Mouse (Mus musculus) megakaryocyte, embryonic 14.5 days (primary cell): Measurements from ENCODE around the gene 4930568D16Rik. TPM values are rescaled to one million over a fixed set of nuclear protein-coding genes. Genes with fewer than 3 reads are reported as not detected.

ENCODE experiments used
- H3K27me3 ChIP-seq: replicated peaks from 2 replicates; pipeline ENCODE3; 2012; ENCODE audit warnings: inconsistent platforms
- H3K36me3 ChIP-seq: replicated peaks from 2 replicates; pipeline ENCODE3; 2012; ENCODE audit warnings: low read length, inconsistent platforms, mixed read lengths
- H3K4me1 ChIP-seq: 2 replicates; pipeline ENCODE4 v1.6.1; 2012; ENCODE audit warnings: inconsistent platforms
- H3K4me3 ChIP-seq: replicated peaks from 2 replicates; pipeline ENCODE3; 2012; ENCODE audit warnings: moderate library complexity, mild to moderate bottlenecking, inconsistent platforms
- H3K9me3 ChIP-seq: 2 replicates; pipeline ENCODE4 v1.6.1; 2012; ENCODE audit warnings: inconsistent platforms
- FLI1 ChIP-seq: IDR thresholded peaks from 2 replicates; pipeline ENCODE4 v1.6.1; 2012; ENCODE audit warnings: low read length, inconsistent platforms, mixed read lengths
- GATA1 ChIP-seq: IDR thresholded peaks from 3 replicates; pipeline ENCODE4 v1.6.1; 2012; ENCODE audit warnings: mixed read lengths, low read length, inconsistent platforms, borderline replicate concordance
- polyA plus RNA-seq: library from polyadenylated mRNA; stranded (reverse); fragments of >175 nt; gene quantifications from 2 replicates; pipeline ENCODE4 v1.2.3, GENCODE M21; 2012; ENCODE audit warnings: low replicate concordance; ENCODE audit not compliant: insufficient read depth

4930568D16Rik gene
- polyA plus RNA-seq, 1 experiment: not detected

DNA sequence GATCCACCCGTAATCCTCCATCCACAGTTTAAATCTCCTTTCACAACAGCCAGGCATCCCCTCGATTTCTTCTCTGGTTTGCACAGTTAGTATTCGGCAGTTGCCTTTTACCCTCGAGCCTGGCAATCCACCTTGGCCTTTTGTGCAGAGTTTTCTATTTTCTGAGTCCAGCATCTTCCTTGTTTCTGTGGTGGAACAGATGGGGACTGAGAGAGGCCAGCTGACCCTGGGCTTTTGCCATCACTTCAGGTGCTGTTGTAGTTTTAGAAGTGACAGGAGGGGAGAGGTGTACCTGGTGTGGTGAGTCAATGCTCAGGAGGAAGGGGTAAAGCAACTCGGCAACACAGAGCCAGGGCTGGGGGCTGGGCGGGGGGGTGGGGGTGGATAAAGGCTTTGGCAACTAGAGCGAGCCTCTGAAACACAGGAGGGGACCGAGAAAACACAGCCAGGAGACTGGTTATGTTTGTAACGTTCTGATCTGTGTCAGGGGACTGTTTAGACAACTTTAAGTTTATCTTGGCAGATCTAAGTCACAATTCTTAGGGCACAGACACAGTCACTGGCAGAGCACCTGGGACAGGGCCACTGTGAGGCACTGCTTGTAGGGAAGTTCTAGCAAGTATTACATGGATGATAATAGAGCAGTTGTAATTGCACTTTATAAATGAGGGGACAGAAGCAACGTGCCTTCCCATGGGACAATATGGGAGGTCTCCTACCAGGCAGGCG lies 39.3 kb downstream of the 4930568D16Rik start:
- Histone ChIP-seq H3K36me3 (peaks cover 58% of the 10 kb centered on the region), H3K4me3 (peak overlapping the region; percentile 88), H3K27me3 (no peaks in the 10 kb centered on the region), H3K4me1 (peaks cover 94% of the 10 kb centered on the region), H3K9me3 (no peaks in the 10 kb centered on the region)
- TF ChIP-seq GATA1: no peak
- TF ChIP-seq FLI1: no peak

DNA sequence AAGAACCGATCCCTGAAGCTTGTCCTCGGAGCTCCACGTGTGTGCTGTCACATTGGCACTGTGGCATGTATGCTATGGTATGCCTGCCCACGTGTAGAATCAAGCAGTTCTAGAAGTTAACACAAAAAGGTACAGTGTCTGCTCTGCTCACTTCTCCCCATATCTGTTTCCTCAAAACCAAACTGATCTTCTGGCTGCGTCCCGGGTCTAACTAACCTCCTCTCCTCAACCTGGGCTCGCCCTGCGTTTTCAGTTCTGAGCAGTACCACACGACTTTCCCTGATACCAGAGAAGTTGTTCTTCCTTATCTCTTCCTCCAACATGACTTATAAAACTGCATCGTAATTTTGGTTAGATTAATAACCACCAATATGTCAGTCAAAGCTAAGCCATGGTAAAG lies 39.9 kb downstream of the 4930568D16Rik start:
- Histone ChIP-seq H3K36me3 (peaks cover 60% of the 10 kb centered on the region), H3K27me3 (no peaks in the 10 kb centered on the region), H3K4me1 (peaks cover 95% of the 10 kb centered on the region), H3K9me3 (no peaks in the 10 kb centered on the region), H3K4me3 (peak overlapping the region; percentile 88)
- no peak for TF ChIP-seq FLI1
- TF ChIP-seq GATA1: no peak; the same call in 2 of the 3 replicates

DNA sequence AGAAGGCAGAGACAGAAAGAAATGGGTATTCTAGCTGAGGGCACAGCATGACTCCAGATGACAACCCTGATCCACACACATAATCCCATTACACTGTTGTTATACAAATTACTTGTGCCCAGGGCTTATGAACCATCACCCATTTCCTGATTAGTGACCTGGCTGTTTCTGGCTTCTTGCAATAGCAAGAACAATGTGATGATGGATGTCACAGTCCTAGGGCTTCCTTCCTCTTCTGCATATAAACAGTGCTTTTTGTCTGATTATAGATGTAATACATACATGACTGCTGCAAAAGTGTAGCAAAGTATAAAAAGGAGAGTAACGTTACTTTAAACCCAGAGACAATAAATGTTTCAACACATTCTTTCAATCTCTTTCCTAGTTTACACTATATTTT lies 40.6 kb downstream of the 4930568D16Rik start:
- Histone ChIP-seq H3K36me3 (peaks cover 60% of the 10 kb centered on the region), H3K27me3 (no peaks in the 10 kb centered on the region), H3K9me3 (no peaks in the 10 kb centered on the region), H3K4me3 (peak overlapping the region; percentile 29), H3K4me1 (peaks cover 95% of the 10 kb centered on the region)
- TF ChIP-seq GATA1 (no peak), FLI1 (no peak)

DNA sequence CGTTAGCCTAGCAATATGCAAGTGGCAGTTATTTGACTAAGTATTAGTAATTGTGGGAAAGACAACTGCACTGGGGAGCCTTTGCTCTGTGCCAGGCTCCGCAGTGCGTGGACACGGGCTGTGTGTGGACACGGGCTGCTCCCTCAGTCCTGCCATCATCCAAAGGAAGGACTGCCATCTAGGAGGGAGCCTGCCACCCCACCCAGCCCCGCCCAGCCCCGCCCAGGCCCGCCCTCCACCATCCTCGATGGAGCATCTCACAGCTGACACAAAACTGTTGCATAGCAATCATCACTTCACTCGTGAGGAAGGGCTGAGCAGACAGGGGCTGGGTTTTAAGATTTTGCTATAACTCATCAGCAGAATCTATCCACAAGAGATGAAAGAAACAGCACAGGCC lies 41.6 kb downstream of the 4930568D16Rik start:
- no peaks in the 10 kb centered on the region for H3K9me3 ChIP-seq
- H3K36me3 ChIP-seq: peaks cover 66% of the 10 kb centered on the region
- H3K27me3 ChIP-seq: no peaks in the 10 kb centered on the region
- TF ChIP-seq FLI1: no peak
- TF ChIP-seq GATA1: no peak
- H3K4me3 ChIP-seq: no peak overlapping the region
- peaks cover 94% of the 10 kb centered on the region for H3K4me1 ChIP-seq

DNA sequence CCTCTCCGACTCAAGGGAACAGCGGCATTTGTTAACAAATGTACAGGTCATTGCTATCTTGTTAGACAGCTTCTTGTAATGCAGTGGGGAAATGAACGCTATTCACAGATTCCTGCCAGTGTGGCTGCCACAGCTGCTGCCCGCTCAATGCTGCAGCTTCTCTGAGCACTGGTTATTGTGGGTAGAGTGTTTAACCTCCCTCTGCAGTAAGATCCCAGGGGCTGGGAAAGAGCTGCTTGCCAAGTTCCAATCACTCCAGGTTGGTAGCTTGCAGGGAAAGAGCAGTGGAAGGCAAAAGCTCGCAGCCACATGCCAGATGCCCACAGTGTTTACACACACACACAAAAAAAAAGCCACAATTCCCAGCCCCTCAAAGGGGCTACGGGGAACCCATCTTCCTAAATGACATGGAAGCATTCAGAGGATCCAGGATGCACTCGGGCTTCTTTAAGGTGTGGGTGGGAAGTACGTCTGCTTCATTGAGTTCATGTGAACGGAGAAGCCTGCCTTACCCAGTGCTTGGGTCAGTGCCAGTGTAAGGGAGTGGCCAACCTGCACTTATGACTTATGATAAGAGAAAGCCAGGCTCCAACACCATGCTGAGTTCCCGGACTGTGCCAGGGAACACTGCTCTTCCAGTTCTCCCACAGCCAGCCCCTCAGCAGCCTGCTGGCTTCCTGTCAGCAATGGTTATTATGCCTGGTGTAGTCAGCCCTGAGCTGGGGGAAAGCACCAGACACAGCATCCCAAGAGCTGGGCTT lies 44.9 kb downstream of the 4930568D16Rik start:
- H3K4me3 ChIP-seq: no peak overlapping the region
- H3K27me3 ChIP-seq: no peaks in the 10 kb centered on the region
- TF ChIP-seq FLI1 (no peak), GATA1 (no peak)
- H3K4me1 ChIP-seq: peaks cover 95% of the 10 kb centered on the region
- peaks cover 93% of the 10 kb centered on the region for H3K36me3 ChIP-seq
- no peaks in the 10 kb centered on the region for H3K9me3 ChIP-seq

DNA sequence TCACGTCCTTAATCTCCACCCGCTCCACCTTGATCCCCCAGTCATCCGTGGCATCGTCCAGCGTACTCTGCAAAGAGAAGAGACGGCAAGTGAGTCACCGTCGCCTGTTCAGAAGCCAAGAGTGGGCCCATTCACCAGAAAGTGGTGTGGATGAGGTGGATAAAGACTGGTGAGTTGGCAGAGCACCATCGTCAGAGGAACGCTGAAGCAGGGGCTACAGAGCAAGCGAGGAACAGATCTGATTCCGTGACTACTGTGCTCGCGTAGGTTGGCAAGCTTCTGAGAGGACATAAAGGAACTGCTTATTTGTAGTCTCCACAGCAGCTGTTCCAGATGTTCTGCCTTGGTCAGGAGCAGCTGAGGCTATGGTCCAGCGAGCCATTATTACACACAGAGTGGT lies 47.1 kb downstream of the 4930568D16Rik start:
- Histone ChIP-seq H3K36me3 (peaks cover 100% of the 10 kb centered on the region), H3K4me1 (peaks cover 95% of the 10 kb centered on the region), H3K4me3 (no peak overlapping the region), H3K27me3 (no peaks in the 10 kb centered on the region), H3K9me3 (no peaks in the 10 kb centered on the region)
- TF ChIP-seq GATA1 (no peak), FLI1 (no peak)

DNA sequence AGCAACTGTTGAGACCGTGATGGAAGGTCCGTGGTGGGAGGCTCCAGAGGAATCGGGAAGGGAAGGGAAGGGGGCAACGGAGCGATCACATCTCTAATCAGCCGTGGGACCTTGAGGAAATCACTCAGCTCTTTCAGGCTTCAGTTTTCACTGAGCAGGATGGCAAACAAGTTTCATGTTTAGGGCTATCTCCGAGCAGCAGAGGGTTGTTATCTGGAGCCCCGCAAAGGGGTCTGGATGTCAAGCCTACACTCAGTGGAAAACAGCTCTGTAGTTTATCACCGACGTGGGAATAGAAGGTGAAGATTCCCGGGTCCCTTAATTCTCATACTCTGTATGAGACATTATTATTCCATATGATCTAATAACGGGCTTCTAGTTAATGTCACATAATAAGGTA lies 49.1 kb downstream of the 4930568D16Rik start:
- Histone ChIP-seq H3K4me1 (peaks cover 90% of the 10 kb centered on the region), H3K36me3 (peaks cover 100% of the 10 kb centered on the region), H3K9me3 (no peaks in the 10 kb centered on the region), H3K4me3 (no peak overlapping the region), H3K27me3 (no peaks in the 10 kb centered on the region)
- TF ChIP-seq GATA1: no peak
- TF ChIP-seq FLI1: no peak

DNA sequence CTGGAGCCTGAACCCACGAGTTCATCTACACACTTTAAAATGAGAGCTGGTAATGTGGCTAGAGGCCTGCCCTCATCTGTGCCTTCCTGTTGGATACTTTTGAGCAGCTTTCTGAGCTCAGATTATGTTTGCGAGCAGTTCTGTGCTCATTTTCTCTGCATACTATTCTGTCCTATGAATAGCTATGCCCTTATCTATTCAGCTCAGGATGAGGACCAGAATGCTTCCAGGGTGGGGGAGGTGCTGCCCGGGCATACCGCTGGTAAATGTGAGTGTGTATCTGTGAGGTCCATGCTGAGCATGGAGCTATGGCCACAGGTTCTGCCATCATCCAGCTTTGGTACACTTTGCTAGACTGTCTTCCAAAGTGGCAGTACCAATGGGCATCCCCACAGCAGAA lies 49.9 kb downstream of the 4930568D16Rik start:
- Histone ChIP-seq H3K36me3 (peaks cover 99% of the 10 kb centered on the region), H3K27me3 (no peaks in the 10 kb centered on the region), H3K9me3 (no peaks in the 10 kb centered on the region), H3K4me3 (peak overlapping the region; percentile 64), H3K4me1 (peaks cover 89% of the 10 kb centered on the region)
- TF ChIP-seq GATA1: no peak
- TF ChIP-seq FLI1: no peak

DNA sequence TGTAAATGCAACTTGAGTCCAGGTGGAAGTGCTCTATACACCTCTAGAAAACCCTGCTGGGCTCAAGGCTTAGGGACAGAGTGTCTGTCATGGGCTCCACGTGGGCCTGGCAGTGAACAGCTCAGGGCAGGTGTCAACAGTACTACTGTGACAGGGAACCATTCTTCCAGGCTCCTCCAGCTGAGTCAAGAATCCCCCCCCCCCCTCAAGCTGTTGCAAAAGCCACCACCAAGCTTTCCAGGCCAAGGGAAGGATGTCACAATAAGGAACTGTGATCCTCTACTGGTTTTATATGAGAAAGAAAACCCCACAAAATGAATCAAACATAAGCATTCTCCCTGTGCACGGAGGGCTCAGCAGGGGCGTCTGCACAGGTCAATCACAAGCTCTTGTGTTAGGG lies 53.2 kb downstream of the 4930568D16Rik start:
- no peak for TF ChIP-seq GATA1
- no peak for TF ChIP-seq FLI1
- H3K9me3 ChIP-seq: peaks cover 16% of the 10 kb centered on the region
- H3K4me1 ChIP-seq: peaks cover 62% of the 10 kb centered on the region
- H3K36me3 ChIP-seq: peaks cover 99% of the 10 kb centered on the region
- H3K27me3 ChIP-seq: no peaks in the 10 kb centered on the region
- no peak overlapping the region for H3K4me3 ChIP-seq

DNA sequence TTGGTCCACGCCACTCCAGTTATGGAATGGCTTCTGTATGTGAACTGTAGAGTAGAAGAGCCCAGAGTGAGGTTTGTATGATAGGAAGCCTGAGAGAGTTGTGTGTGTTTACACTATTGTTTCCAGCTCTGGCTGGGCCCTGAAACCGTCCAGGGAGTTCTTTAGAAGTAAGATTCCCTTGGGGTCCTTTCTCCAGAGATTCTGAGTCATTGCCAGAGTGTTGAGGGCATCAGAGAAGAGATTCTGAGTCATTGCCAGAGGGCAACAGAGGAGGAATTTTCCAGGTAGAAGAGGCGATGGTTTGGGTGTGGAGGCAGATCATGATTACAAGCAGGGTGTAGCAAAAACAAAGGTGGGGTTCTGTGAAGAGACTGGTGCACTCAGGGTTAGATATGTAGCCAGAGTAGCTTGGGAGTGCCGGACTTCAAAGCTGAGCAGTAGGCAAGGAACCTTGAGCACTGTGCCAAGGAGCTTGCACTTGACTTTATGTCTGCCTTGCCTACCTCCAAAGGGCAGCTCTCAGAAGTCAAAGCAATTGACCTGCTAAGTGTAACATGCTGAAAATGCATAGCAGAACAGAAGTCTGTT lies 57.5 kb downstream of the 4930568D16Rik start:
- TF ChIP-seq FLI1: no peak
- Histone ChIP-seq H3K4me3 (no peak overlapping the region), H3K4me1 (peaks cover 19% of the 10 kb centered on the region), H3K27me3 (no peaks in the 10 kb centered on the region), H3K9me3 (peaks cover 21% of the 10 kb centered on the region), H3K36me3 (peaks cover 99% of the 10 kb centered on the region)
